Mouse (Mus musculus) hindbrain, embryonic 15.5 days (tissue): ENCODE measurements around the gene Mpo. TPM values are rescaled to one million over a fixed set of nuclear protein-coding genes. Genes with fewer than 3 reads are reported as not detected.
A peak's percentile ranks its signal among the peaks of the same experiment; 100 is the strongest.

Experiments
- ATAC-seq: fragments of 200-750 bp; cut with Nextera tagmentation; 2 replicates; pipeline ENCODE4 v1.8.0; 2017; ENCODE audit warnings: low read depth, moderate number of reproducible peaks, moderate TSS enrichment; ENCODE audit not compliant: low FRiP score
- H3K27ac ChIP-seq: fragments of 300-500 bp; sonication (generic); replicated peaks from 2 replicates; pipeline ENCODE4 v1.5.1; 2015; ENCODE audit warnings: mild to moderate bottlenecking, inconsistent platforms
- H3K27me3 ChIP-seq: fragments of 300-500 bp; sonication (generic); 2 replicates; pipeline ENCODE4 v1.6.1; 2015; ENCODE audit warnings: control low read depth, inconsistent platforms
- H3K36me3 ChIP-seq: fragments of 300-500 bp; sonication (generic); 2 replicates; pipeline ENCODE4 v1.6.1; 2015; ENCODE audit warnings: control low read depth, inconsistent platforms
- H3K4me1 ChIP-seq: fragments of 300-500 bp; sonication (generic); replicated peaks from 2 replicates; pipeline ENCODE4 v1.6.1; 2015; ENCODE audit warnings: control low read depth, inconsistent platforms
- H3K4me2 ChIP-seq: fragments of 300-500 bp; sonication (generic); 2 replicates; pipeline ENCODE4 v1.6.1; 2015; ENCODE audit warnings: moderate library complexity, mild to moderate bottlenecking, inconsistent platforms
- H3K4me3 ChIP-seq: fragments of 300-500 bp; sonication (generic); 2 replicates; pipeline ENCODE4 v1.5.1; 2015; ENCODE audit warnings: mild to moderate bottlenecking, inconsistent platforms
- H3K9ac ChIP-seq: fragments of 300-500 bp; sonication (generic); 2 replicates; pipeline ENCODE4 v1.6.1; 2015; ENCODE audit warnings: inconsistent platforms
- H3K9me3 ChIP-seq: fragments of 300-500 bp; sonication (generic); 2 replicates; pipeline ENCODE4 v1.6.1; 2016; ENCODE audit warnings: control low read depth, inconsistent platforms
- WGBS: fragments of 180-500 bp; shearing (Covaris S2); methylation state at CpG from one replicate; pipeline ENCODE4 v1.1.7; 2015; 5-methylcytosine and 5-hydroxymethylcytosine counted together
- microRNA counts: library from miRNA; unstranded; fragments of <30 nt; microRNA quantifications from one replicate; lab custom pipeline; 2016
- microRNA-seq: library from miRNA; unstranded; fragments of <30 nt; microRNA quantifications from one replicate; pipeline ENCODE4, GENCODE M21; 2016
- polyA plus RNA-seq: library from polyadenylated mRNA; unstranded; fragments of >200 nt; fragmentation: Nextera tagmentation; extraction: Ambion mirVana; gene quantifications from 2 replicates; pipeline ENCODE4 v1.2.1, GENCODE M21; 2015

Gene Mpo
- polyA plus RNA-seq, 1 experiment from 2014 or later = 0.21 TPM

DNA sequence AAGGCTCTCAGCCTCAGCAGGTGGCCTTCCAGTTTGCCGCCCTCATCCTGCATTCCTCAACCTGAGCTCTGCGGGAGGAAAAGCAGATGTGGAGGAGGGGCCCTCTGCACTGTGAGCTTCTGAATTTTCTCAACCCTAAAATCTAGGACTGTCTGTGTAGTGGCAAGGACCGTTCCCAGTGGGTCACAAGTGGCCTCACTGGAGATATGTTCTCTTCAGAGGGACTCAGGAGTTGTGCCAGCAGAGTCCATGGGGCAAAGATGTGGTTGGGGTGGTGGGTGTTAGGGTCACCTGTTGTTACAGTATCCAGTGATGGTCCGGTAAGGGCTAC, 24.0 kb downstream of the Mpo start:
- Histone ChIP-seq H3K27me3 (no peaks in the 10 kb centered on the region), H3K27ac (peak overlapping the region; percentile 39; the same call in 1 of the 2 replicates), H3K4me1 (peaks cover 16% of the 10 kb centered on the region), H3K4me2 (peak overlapping the region; percentile 63), H3K36me3 (no peaks in the 10 kb centered on the region), H3K9ac (peak overlapping the region; percentile 50), H3K4me3 (peak overlapping the region; percentile 38), H3K9me3 (no peaks in the 10 kb centered on the region)
- no peak for ATAC-seq
- WGBS = 34% methylated on average over 4 of the region's 4 CpGs

GRCm38 (mm10) chr11:87821502-87821901, 28.1 kb downstream of the Mpo start:
- Histone ChIP-seq H3K36me3 (no peaks in the 10 kb centered on the region), H3K4me1 (peaks cover 11% of the 10 kb centered on the region), H3K9me3 (no peaks in the 10 kb centered on the region), H3K9ac (no peak overlapping the region), H3K4me3 (no peak overlapping the region), H3K4me2 (no peak overlapping the region), H3K27ac (no peak overlapping the region), H3K27me3 (no peaks in the 10 kb centered on the region)
- ATAC-seq = no peak
- 53% methylated on average over 5 of the region's 5 CpGs for whole genome bisulfite sequencing

- no peak for ATAC-seq
- no peak within 1 kb of the TSS; the same call in 1 of the 2 replicates for H3K27ac ChIP-seq
Measured at GRCm38 (mm10) chr11:87828239-87828900, 35.0 kb downstream of the Mpo start, which contains the start of gene Lpo. Gene Lpo, minus strand, starts transcription at chr11:87828289.

GRCm38 (mm10) chr11:87840676-87841075, 47.3 kb downstream of the Mpo start:
- Histone ChIP-seq H3K27me3 (no peaks in the 10 kb centered on the region), H3K4me3 (no peak overlapping the region), H3K4me2 (no peak overlapping the region), H3K4me1 (no peaks in the 10 kb centered on the region), H3K36me3 (no peaks in the 10 kb centered on the region), H3K9ac (no peak overlapping the region), H3K27ac (no peak overlapping the region), H3K9me3 (no peaks in the 10 kb centered on the region)
- WGBS = 89% methylated on average over 8 of the region's 8 CpGs
- no peak for ATAC-seq

More at GRCm38 (mm10) chr11:87828239-87828900, 35.0 kb downstream of the Mpo start, which contains the start of gene Lpo:
- no peaks in the 10 kb centered on the region for H3K27me3 ChIP-seq
- no peaks in the 10 kb centered on the region for H3K4me1 ChIP-seq
- H3K36me3 ChIP-seq = no peaks in the 10 kb centered on the region
- 25% methylated on average over 10 of the region's 10 CpGs for WGBS
- H3K4me2 ChIP-seq = no peak within 1 kb of the TSS
- H3K9ac ChIP-seq = no peak within 1 kb of the TSS
- H3K9me3 ChIP-seq = no peaks in the 10 kb centered on the region
- no peak within 1 kb of the TSS for H3K4me3 ChIP-seq

DNA sequence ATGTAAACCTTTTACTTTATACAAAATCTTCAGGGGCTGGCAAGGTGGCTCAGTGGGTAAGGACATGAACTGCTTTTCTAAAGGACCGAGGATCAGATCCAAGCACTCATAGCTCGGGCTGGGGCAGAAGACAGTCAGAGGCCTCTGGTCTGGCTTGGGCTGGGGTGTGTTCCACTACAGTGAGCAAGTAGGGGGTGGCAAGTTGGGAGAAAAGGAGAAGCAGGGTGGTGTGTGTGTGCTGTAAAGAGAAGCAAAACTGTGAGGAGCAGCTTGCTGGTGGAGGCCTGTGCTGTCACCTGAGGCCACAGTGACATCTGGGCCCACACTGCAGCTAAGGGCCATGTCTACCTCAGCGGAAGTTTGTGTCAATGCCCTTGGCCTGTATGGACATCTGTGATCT, 48.1 kb downstream of the Mpo start:
- Histone ChIP-seq H3K4me1 (no peaks in the 10 kb centered on the region), H3K4me2 (no peak overlapping the region), H3K4me3 (no peak overlapping the region), H3K9me3 (no peaks in the 10 kb centered on the region), H3K9ac (no peak overlapping the region), H3K36me3 (no peaks in the 10 kb centered on the region), H3K27me3 (no peaks in the 10 kb centered on the region), H3K27ac (no peak overlapping the region)
- no peak for ATAC-seq
- 79% methylated on average over 3 of the region's 3 CpGs for WGBS

GRCm38 (mm10) chr11:87846968-87847600, 53.7 kb downstream of the Mpo start:
- Histone ChIP-seq H3K27me3 (no peaks in the 10 kb centered on the region), H3K4me2 (no peak overlapping the region), H3K9ac (no peak overlapping the region), H3K4me3 (no peak overlapping the region), H3K27ac (no peak overlapping the region), H3K36me3 (no peaks in the 10 kb centered on the region), H3K9me3 (no peaks in the 10 kb centered on the region), H3K4me1 (no peaks in the 10 kb centered on the region)
- 80% methylated on average over 12 of the region's 12 CpGs for WGBS
- ATAC-seq = no peak

DNA sequence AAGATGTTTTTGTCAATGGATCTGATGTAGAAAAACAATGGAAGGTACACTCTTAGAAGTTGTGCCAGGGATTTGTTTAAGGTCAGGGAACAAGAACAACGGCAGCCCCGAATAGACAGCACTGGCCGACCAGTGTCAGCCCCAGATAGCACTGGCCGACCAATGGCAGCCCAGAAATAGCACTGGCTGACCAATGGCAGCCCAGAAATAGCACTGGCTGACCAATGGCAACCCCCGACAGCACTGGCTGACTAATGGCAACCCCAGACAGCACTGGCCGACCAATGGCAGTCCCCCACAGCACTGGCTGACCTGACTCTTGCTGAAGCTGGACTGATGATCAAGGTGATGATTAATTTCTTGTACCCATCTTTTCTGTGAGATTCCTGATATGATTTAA, 54.5 kb downstream of the Mpo start:
- Histone ChIP-seq H3K4me2 (no peak overlapping the region), H3K4me3 (no peak overlapping the region), H3K27ac (no peak overlapping the region), H3K36me3 (no peaks in the 10 kb centered on the region), H3K4me1 (peaks cover 4% of the 10 kb centered on the region; the same call in 1 of the 2 replicates), H3K9me3 (no peaks in the 10 kb centered on the region), H3K27me3 (no peaks in the 10 kb centered on the region), H3K9ac (no peak overlapping the region)
- WGBS = 72% methylated on average over 6 of the region's 6 CpGs
- ATAC-seq = no peak

- Histone ChIP-seq H3K9ac (peak within 1 kb of the TSS; percentile 53), H3K9me3 (no peaks in the 10 kb centered on the region), H3K4me1 (peaks cover 11% of the 10 kb centered on the region), H3K27me3 (no peaks in the 10 kb centered on the region), H3K4me2 (peak within 1 kb of the TSS; percentile 81), H3K4me3 (peak within 1 kb of the TSS; percentile 55), H3K27ac (peak within 1 kb of the TSS; percentile 77), H3K36me3 (no peaks in the 10 kb centered on the region)
- WGBS = 5% methylated on average over 40 of the region's 40 CpGs
- ATAC-seq = peak; percentile 94
Measured at GRCm38 (mm10) chr11:87852690-87853596, 59.6 kb downstream of the Mpo start, which contains the start of gene Mks1. Gene Mks1, plus strand, starts transcription at chr11:87853215.

DNA sequence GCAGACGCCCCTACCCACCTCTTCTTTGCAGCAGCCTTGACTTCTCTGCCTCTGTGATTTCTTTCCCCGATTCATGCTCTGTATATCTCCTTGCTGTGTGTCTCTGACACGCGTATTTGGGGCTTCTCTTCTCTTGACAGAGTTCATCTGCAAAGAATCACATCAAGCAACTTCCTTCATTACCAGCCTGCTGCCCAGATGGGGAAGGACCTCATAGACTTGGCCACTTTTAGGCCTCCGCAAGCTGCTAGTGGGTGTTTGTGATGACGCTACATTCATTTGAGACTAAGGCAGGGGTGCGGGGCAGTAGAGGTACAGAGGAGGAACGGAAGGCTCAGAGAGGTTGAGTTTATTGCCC, 60.2 kb downstream of the Mpo start:
- no peak; the same call in 1 of the 2 replicates for ATAC-seq
- H3K36me3 ChIP-seq = no peaks in the 10 kb centered on the region
- no peaks in the 10 kb centered on the region for H3K27me3 ChIP-seq
- H3K4me1 ChIP-seq = peaks cover 11% of the 10 kb centered on the region
- H3K9ac ChIP-seq = peak overlapping the region; percentile 53
- H3K27ac ChIP-seq = peak overlapping the region; percentile 77
- H3K4me2 ChIP-seq = peak overlapping the region; percentile 81
- H3K9me3 ChIP-seq = no peaks in the 10 kb centered on the region
- WGBS = 30% methylated on average over 8 of the region's 8 CpGs
- H3K4me3 ChIP-seq = peak overlapping the region; percentile 55

MicroRNAs within 50 kb of the gene (microRNA counts, 519-probe panel; counts per million panel counts)
- microRNA mmu-miR-142-3p (lab: Ali Mortazavi, UCI) (3,147 counts per million, percentile 62 among the panel's probes with 10 or more counts), microRNA mmu-miR-142-5p (lab: Ali Mortazavi, UCI) (3,752 counts per million, percentile 79 among the panel's probes with 10 or more counts)

Small RNA genes lying within 50 kb of the gene (microRNA-seq; reads per million reads assigned to microRNA genes)
- gene Mir142 (not detected), gene Mir142b (not detected)

Other genes with a start within 250 kb of the Mpo start
- gene Gm11492, start 226.9 kb upstream of the Mpo start, polyA plus RNA-seq = not detected in 2 replicates
- gene Sept4, start 224.7 kb upstream of the Mpo start, polyA plus RNA-seq = 30.9 and 32.2 TPM in 2 replicates
- gene Mtmr4, start 201.4 kb upstream of the Mpo start, polyA plus RNA-seq = 50.1 and 50.7 TPM in 2 replicates
- gene Hsf5, start 176.4 kb upstream of the Mpo start, polyA plus RNA-seq = 0.52 and 0.54 TPM in 2 replicates
- gene Rnf43, start 130.9 kb upstream of the Mpo start, polyA plus RNA-seq = 0.65 and 0.75 TPM in 2 replicates
- gene Supt4a, start 56.0 kb upstream of the Mpo start, polyA plus RNA-seq = 130 and 137 TPM in 2 replicates
- 43.6 and 50.4 TPM in 2 replicates for gene Tspoap1, start 33.0 kb upstream of the Mpo start, polyA plus RNA-seq
- 2.2 and 2.8 TPM in 2 replicates for gene Lpo, start 34.7 kb downstream of the Mpo start, polyA plus RNA-seq
- 10.5 and 12.3 TPM in 2 replicates for gene Mks1, start 59.6 kb downstream of the Mpo start, polyA plus RNA-seq
- 0.25 and 0.69 TPM in 2 replicates for gene Epx, start 82.0 kb downstream of the Mpo start, polyA plus RNA-seq
- gene Olfr462, start 98.7 kb downstream of the Mpo start, polyA plus RNA-seq = not detected in 2 replicates
- not detected in 2 replicates for gene Olfr463, start 103.8 kb downstream of the Mpo start, polyA plus RNA-seq
- gene Olfr464, start 127.4 kb downstream of the Mpo start, polyA plus RNA-seq = 0.13 and 0.14 TPM in 2 replicates
- gene Dynll2, start 194.0 kb downstream of the Mpo start, polyA plus RNA-seq = 66.8 TPM in 2 replicates